Mouse (Mus musculus): Measurements from ENCODE around the gene Fam193a. TPM values are rescaled to one million over a fixed set of nuclear protein-coding genes. Genes with fewer than 3 reads are reported as not detected.

The Fam193a gene
- polyA plus RNA-seq, 1 experiment = 39.7 TPM

GRCm38 (mm10) chr5:34372541-34372940, 2.8 kb downstream of the Fam193a start:
- Histone ChIP-seq H3K4me1 (ENCODE audit: control insufficient read depth, insufficient read depth, low read length) (0 out of 2 replicates have a peak, but pooled peaks cover 2% of the 10 kb centered on the region), H3K27ac (ENCODE audit: insufficient read depth, low read length) (no peak overlapping the region), H3K4me3 (ENCODE audit: insufficient read depth, low read length) (no peak overlapping the region)
- TF ChIP-seq POLR2A (IDR thresholded peaks at IDR 0.05; ENCODE audit: low read depth, low read length) = no peak
- TF ChIP-seq CTCF (IDR thresholded peaks at IDR 0.05; ENCODE audit: borderline replicate concordance, insufficient read depth, low read length) = no peak

- Histone ChIP-seq H3K4me1 (ENCODE audit: control insufficient read depth, insufficient read depth, low read length) (no peaks in the 10 kb centered on the region), H3K27ac (ENCODE audit: insufficient read depth, low read length) (no peak overlapping the region), H3K4me3 (ENCODE audit: insufficient read depth, low read length) (no peak overlapping the region)
- TF ChIP-seq POLR2A (IDR thresholded peaks at IDR 0.05; ENCODE audit: low read depth, low read length) = no peak
- TF ChIP-seq CTCF (IDR thresholded peaks at IDR 0.05; ENCODE audit: borderline replicate concordance, insufficient read depth, low read length) = no peak
Measured at GRCm38 (mm10) chr5:34378787-34379186, 9.1 kb downstream of the Fam193a start.

GRCm38 (mm10) chr5:34381700-34382099, 12.0 kb downstream of the Fam193a start:
- no peak overlapping the region for H3K27ac ChIP-seq (ENCODE audit: insufficient read depth, low read length)
- TF ChIP-seq POLR2A (IDR thresholded peaks at IDR 0.05; ENCODE audit: low read depth, low read length) = no peak
- no peak for TF ChIP-seq CTCF (IDR thresholded peaks at IDR 0.05; ENCODE audit: borderline replicate concordance, insufficient read depth, low read length)
- no peak overlapping the region for H3K4me3 ChIP-seq (ENCODE audit: insufficient read depth, low read length)
- no peaks in the 10 kb centered on the region for H3K4me1 ChIP-seq (ENCODE audit: control insufficient read depth, insufficient read depth, low read length)

GRCm38 (mm10) chr5:34385616-34386015, 15.9 kb downstream of the Fam193a start:
- no peak overlapping the region for H3K27ac ChIP-seq (ENCODE audit: insufficient read depth, low read length)
- no peak overlapping the region for H3K4me3 ChIP-seq (ENCODE audit: insufficient read depth, low read length)
- H3K4me1 ChIP-seq (ENCODE audit: control insufficient read depth, insufficient read depth, low read length) = no peaks in the 10 kb centered on the region
- TF ChIP-seq CTCF (IDR thresholded peaks at IDR 0.05; ENCODE audit: borderline replicate concordance, insufficient read depth, low read length) = no peak
- no peak for TF ChIP-seq POLR2A (IDR thresholded peaks at IDR 0.05; ENCODE audit: low read depth, low read length)

- Histone ChIP-seq H3K27ac (ENCODE audit: insufficient read depth, low read length) (no peak overlapping the region), H3K4me1 (ENCODE audit: control insufficient read depth, insufficient read depth, low read length) (no peaks in the 10 kb centered on the region), H3K4me3 (ENCODE audit: insufficient read depth, low read length) (no peak overlapping the region)
- no peak for TF ChIP-seq CTCF (IDR thresholded peaks at IDR 0.05; ENCODE audit: borderline replicate concordance, insufficient read depth, low read length)
- TF ChIP-seq POLR2A (IDR thresholded peaks at IDR 0.05; ENCODE audit: low read depth, low read length) = no peak
Measured at GRCm38 (mm10) chr5:34386744-34387143, 17.0 kb downstream of the Fam193a start.

- Histone ChIP-seq H3K4me1 (ENCODE audit: control insufficient read depth, insufficient read depth, low read length) (no peaks in the 10 kb centered on the region; the same call in 1 of the 2 replicates), H3K27ac (ENCODE audit: insufficient read depth, low read length) (no peak overlapping the region), H3K4me3 (ENCODE audit: insufficient read depth, low read length) (no peak overlapping the region)
- TF ChIP-seq CTCF (IDR thresholded peaks at IDR 0.05; ENCODE audit: borderline replicate concordance, insufficient read depth, low read length) = no peak
- no peak for TF ChIP-seq POLR2A (IDR thresholded peaks at IDR 0.05; ENCODE audit: low read depth, low read length)
Measured at GRCm38 (mm10) chr5:34393251-34393650, 23.5 kb downstream of the Fam193a start.

GRCm38 (mm10) chr5:34395347-34395746, 25.6 kb downstream of the Fam193a start:
- no peak for TF ChIP-seq CTCF (IDR thresholded peaks at IDR 0.05; ENCODE audit: borderline replicate concordance, insufficient read depth, low read length)
- TF ChIP-seq POLR2A (IDR thresholded peaks at IDR 0.05; ENCODE audit: low read depth, low read length) = no peak
- H3K4me1 ChIP-seq (ENCODE audit: control insufficient read depth, insufficient read depth, low read length) = no peaks in the 10 kb centered on the region; the same call in 1 of the 2 replicates
- H3K27ac ChIP-seq (ENCODE audit: insufficient read depth, low read length) = no peak overlapping the region
- H3K4me3 ChIP-seq (ENCODE audit: insufficient read depth, low read length) = no peak overlapping the region

GRCm38 (mm10) chr5:34395850-34396540, 26.3 kb downstream of the Fam193a start:
- H3K4me3 ChIP-seq (ENCODE audit: insufficient read depth, low read length) = no peak overlapping the region
- no peaks in the 10 kb centered on the region; the same call in 1 of the 2 replicates for H3K4me1 ChIP-seq (ENCODE audit: control insufficient read depth, insufficient read depth, low read length)
- TF ChIP-seq CTCF (IDR thresholded peaks at IDR 0.05; ENCODE audit: borderline replicate concordance, insufficient read depth, low read length) = no peak
- TF ChIP-seq POLR2A (IDR thresholded peaks at IDR 0.05; ENCODE audit: low read depth, low read length) = no peak
- no peak overlapping the region for H3K27ac ChIP-seq (ENCODE audit: insufficient read depth, low read length)

- TF ChIP-seq POLR2A (IDR thresholded peaks at IDR 0.05; ENCODE audit: low read depth, low read length) = no peak
- Histone ChIP-seq H3K27ac (ENCODE audit: insufficient read depth, low read length) (no peak overlapping the region), H3K4me3 (ENCODE audit: insufficient read depth, low read length) (no peak overlapping the region), H3K4me1 (ENCODE audit: control insufficient read depth, insufficient read depth, low read length) (no peaks in the 10 kb centered on the region; the same call in 1 of the 2 replicates)
Measured at GRCm38 (mm10) chr5:34397866-34398265, 28.1 kb downstream of the Fam193a start.

GRCm38 (mm10) chr5:34398326-34398725, 28.6 kb downstream of the Fam193a start:
- H3K27ac ChIP-seq (ENCODE audit: insufficient read depth, low read length) = no peak overlapping the region
- H3K4me3 ChIP-seq (ENCODE audit: insufficient read depth, low read length) = no peak overlapping the region
- TF ChIP-seq CTCF (IDR thresholded peaks at IDR 0.05; ENCODE audit: borderline replicate concordance, insufficient read depth, low read length) (no peak), POLR2A (IDR thresholded peaks at IDR 0.05; ENCODE audit: low read depth, low read length) (no peak)
- no peaks in the 10 kb centered on the region; the same call in 1 of the 2 replicates for H3K4me1 ChIP-seq (ENCODE audit: control insufficient read depth, insufficient read depth, low read length)

All from embryonic fibroblast, embryonic 13.5 days (primary cell).